Mouse (Mus musculus): ENCODE measurements around the gene Adi1. TPM values are rescaled to one million over a fixed set of nuclear protein-coding genes. Genes with fewer than 3 reads are reported as not detected.
A peak's percentile ranks its signal among the peaks of the same experiment; 100 is the strongest.

The Adi1 gene
- polyA plus RNA-seq, 1 experiment from 2014 or later, result 83.1 TPM

DNA sequence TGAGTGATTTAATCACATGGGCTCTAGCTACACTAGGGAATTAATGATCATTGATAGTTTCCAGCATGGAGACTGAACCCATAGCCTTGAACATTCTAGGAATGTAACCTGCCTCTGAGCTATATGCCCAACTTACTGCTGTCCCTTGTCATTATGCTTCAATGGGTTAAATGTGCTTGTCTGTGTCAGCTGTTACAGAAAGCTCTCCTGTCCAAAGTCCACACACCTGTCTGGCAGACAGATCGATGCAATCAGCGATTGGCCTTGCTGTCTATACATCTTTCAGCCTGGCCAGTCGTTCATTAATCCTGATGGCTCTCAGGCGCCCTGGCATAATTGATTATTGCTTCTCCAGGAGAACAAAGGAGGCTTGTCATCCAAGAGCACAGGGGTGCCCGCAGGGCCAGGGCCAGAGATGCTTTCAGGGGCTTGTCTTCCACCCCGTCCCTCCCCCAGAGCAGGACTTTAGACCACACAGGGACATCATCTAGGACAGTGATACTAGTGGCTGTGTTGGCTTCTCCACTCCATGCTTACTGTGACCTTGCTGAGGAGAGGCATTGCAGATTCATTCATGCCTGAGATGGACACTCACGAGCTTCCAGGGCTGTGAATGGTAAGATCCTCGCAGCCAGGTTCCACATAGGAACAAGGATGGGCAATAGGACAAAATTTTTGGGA is 11.3 kb downstream of the Adi1 start:
- H3K27me3 ChIP-seq (ENCODE audit: control insufficient read depth, insufficient read depth, low read depth, low read length), result no peaks in the 10 kb centered on the region
- H3K4me1 ChIP-seq (replicated peaks; ENCODE audit: control insufficient read depth, insufficient read depth, low read length), result no peaks in the 10 kb centered on the region
- 69% methylated on average over 8 of the region's 8 CpGs for WGBS
- ATAC-seq (ENCODE audit: low read depth), result no peak
- no peaks in the 10 kb centered on the region for H3K9me3 ChIP-seq (ENCODE audit: control insufficient read depth, low read length)
- H3K36me3 ChIP-seq (ENCODE audit: control insufficient read depth, insufficient read depth, low read length), result peaks cover 10% of the 10 kb centered on the region; the same call in 1 of the 2 replicates
- H3K4me2 ChIP-seq (ENCODE audit: low read depth, low read length), result no peak overlapping the region
- no peak overlapping the region for H3K4me3 ChIP-seq (ENCODE audit: low read length)
- no peak overlapping the region for H3K9ac ChIP-seq (ENCODE audit: low read length)
- H3K27ac ChIP-seq (ENCODE audit: low read length), result no peak overlapping the region

DNA sequence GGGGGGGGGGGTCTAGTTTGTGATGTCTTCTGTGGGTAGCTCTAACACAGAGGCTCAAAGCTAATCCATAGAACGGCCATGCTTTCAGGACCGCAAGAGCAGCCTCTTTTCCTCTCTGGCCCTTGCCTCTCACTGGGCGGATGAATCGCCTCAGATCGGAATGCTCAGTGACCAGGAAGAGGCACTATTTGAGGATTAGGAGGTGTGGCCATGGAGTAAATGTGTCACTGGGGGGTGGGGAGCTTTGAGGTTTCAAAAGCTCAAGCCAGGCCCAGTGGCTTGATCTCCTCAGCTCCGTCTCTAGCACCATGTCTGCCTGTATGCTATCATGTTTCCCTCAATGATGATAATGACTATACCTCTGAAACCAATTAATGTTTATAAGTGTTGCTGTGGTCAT is 14.0 kb downstream of the Adi1 start:
- WGBS, result 90% methylated on average over 6 of the region's 6 CpGs
- Histone ChIP-seq H3K36me3 (ENCODE audit: control insufficient read depth, insufficient read depth, low read length) (peaks cover 12% of the 10 kb centered on the region; the same call in 1 of the 2 replicates), H3K27me3 (ENCODE audit: control insufficient read depth, insufficient read depth, low read depth, low read length) (no peaks in the 10 kb centered on the region), H3K9ac (ENCODE audit: low read length) (no peak overlapping the region), H3K4me1 (replicated peaks; ENCODE audit: control insufficient read depth, insufficient read depth, low read length) (no peaks in the 10 kb centered on the region; the same call in 1 of the 2 replicates), H3K4me2 (ENCODE audit: low read depth, low read length) (no peak overlapping the region), H3K9me3 (ENCODE audit: control insufficient read depth, low read length) (no peaks in the 10 kb centered on the region), H3K4me3 (ENCODE audit: low read length) (no peak overlapping the region), H3K27ac (ENCODE audit: low read length) (no peak overlapping the region)
- ATAC-seq (ENCODE audit: low read depth), result no peak

DNA sequence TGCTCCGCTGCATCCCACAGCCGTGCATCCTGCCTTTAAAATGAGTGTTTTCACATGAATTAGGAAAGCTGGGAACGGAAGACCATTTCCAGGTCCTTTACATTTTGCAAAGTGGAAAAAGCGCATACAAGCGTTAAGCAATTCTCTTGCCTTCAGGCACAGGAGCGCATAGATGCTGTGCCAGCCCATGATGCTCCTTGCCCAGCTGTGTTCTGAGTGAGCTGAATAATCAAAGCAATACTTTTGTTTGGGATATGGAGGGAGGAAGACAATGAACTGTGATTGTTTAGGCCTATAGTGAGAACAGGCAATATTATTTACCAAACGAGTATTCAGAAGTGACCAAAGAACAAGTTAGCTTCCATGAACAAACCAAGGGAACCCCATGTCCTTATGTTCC is 15.7 kb downstream of the Adi1 start:
- Histone ChIP-seq H3K36me3 (ENCODE audit: control insufficient read depth, insufficient read depth, low read length) (peaks cover 12% of the 10 kb centered on the region; the same call in 1 of the 2 replicates), H3K27ac (ENCODE audit: low read length) (no peak overlapping the region), H3K27me3 (ENCODE audit: control insufficient read depth, insufficient read depth, low read depth, low read length) (no peaks in the 10 kb centered on the region), H3K4me2 (ENCODE audit: low read depth, low read length) (no peak overlapping the region), H3K4me3 (ENCODE audit: low read length) (no peak overlapping the region), H3K9me3 (ENCODE audit: control insufficient read depth, low read length) (no peaks in the 10 kb centered on the region), H3K4me1 (replicated peaks; ENCODE audit: control insufficient read depth, insufficient read depth, low read length) (no peaks in the 10 kb centered on the region; the same call in 1 of the 2 replicates), H3K9ac (ENCODE audit: low read length) (no peak overlapping the region)
- WGBS, result 89% methylated on average over 7 of the region's 7 CpGs
- ATAC-seq (ENCODE audit: low read depth), result no peak

DNA sequence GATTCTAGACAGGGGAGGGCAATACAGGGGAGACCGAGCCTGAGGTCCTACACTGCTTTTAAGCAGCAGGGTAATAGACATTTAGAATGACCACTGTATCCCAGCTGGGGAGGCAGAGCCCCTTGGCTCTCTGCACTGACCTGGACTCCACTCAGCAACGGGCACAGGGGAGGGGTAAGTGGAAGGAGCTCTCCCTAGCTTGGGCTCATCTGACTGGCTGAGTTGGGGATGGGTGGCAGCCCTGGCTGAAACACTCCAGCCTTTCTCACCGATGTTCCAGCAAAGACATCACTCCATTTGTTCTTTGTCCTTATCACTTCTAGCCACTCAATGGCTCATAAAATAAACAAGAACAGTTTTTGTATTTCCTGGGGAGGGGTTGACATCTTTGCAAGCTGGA is 18.7 kb downstream of the Adi1 start:
- peak; percentile 59 for ATAC-seq (ENCODE audit: low read depth)

DNA sequence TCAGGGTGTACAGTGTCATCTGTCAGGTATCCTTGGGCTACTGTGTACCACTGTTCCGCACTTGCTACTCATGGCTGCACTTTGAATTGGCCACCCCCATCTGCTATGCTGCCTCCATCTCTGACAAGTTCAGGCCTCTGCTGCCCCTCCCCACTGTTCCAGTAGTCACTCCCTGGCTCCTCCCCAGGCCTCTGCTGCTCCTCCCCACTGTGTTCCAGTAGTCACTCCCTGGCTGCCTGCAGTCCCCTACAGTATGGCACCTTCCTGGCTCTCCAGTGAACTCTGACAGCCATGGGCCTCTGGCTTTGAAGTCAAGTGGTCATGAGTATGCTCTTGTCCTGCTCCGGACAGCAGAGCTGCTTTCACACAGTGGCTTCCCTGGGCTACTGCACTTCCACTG is 19.2 kb downstream of the Adi1 start:
- H3K9ac ChIP-seq (ENCODE audit: low read length), result no peak overlapping the region
- H3K36me3 ChIP-seq (ENCODE audit: control insufficient read depth, insufficient read depth, low read length), result peaks cover 11% of the 10 kb centered on the region; the same call in 1 of the 2 replicates
- ATAC-seq (ENCODE audit: low read depth), result peak; percentile 84
- no peaks in the 10 kb centered on the region for H3K27me3 ChIP-seq (ENCODE audit: control insufficient read depth, insufficient read depth, low read depth, low read length)
- H3K9me3 ChIP-seq (ENCODE audit: control insufficient read depth, low read length), result no peaks in the 10 kb centered on the region
- H3K4me2 ChIP-seq (ENCODE audit: low read depth, low read length), result no peak overlapping the region
- no peak overlapping the region for H3K27ac ChIP-seq (ENCODE audit: low read length)
- H3K4me3 ChIP-seq (ENCODE audit: low read length), result no peak overlapping the region
- H3K4me1 ChIP-seq (replicated peaks; ENCODE audit: control insufficient read depth, insufficient read depth, low read length), result no peaks in the 10 kb centered on the region; the same call in 1 of the 2 replicates
- 34% methylated on average over 2 of the region's 2 CpGs for WGBS

More for the DNA sequence above, 18.7 kb downstream of the Adi1 start:
- Histone ChIP-seq H3K9ac (ENCODE audit: low read length) (no peak overlapping the region), H3K27me3 (ENCODE audit: control insufficient read depth, insufficient read depth, low read depth, low read length) (no peaks in the 10 kb centered on the region), H3K36me3 (ENCODE audit: control insufficient read depth, insufficient read depth, low read length) (peaks cover 12% of the 10 kb centered on the region; the same call in 1 of the 2 replicates), H3K27ac (ENCODE audit: low read length) (no peak overlapping the region), H3K4me3 (ENCODE audit: low read length) (no peak overlapping the region), H3K9me3 (ENCODE audit: control insufficient read depth, low read length) (no peaks in the 10 kb centered on the region), H3K4me1 (replicated peaks; ENCODE audit: control insufficient read depth, insufficient read depth, low read length) (no peaks in the 10 kb centered on the region; the same call in 1 of the 2 replicates), H3K4me2 (ENCODE audit: low read depth, low read length) (no peak overlapping the region)
- 32% methylated on average over 3 of the region's 3 CpGs for WGBS

DNA sequence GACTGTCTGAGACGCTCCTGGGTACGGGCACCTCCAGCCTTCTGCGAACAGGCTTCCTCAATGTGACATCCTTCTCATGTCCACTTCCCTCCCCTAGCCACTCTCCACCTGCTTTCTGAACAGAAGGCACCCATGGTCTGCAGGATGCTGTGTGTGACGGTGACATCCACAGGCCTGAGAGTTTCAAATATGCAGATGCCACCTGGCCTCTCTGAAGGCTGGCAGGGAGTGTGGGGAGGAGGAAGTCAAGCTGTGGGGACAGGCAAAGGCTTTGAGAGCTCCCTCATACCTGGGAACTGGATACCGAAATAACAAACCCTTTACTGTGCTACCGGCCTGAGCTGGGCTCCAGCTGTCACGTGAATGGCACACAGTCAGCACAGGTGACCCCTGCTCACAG is 19.7 kb downstream of the Adi1 start:
- 0 out of 2 replicates have a peak, but pooled peaks have one; percentile 1 for ATAC-seq (ENCODE audit: low read depth)
- WGBS, result 73% methylated on average over 7 of the region's 7 CpGs
- H3K4me3 ChIP-seq (ENCODE audit: low read length), result no peak overlapping the region
- H3K9ac ChIP-seq (ENCODE audit: low read length), result no peak overlapping the region
- H3K9me3 ChIP-seq (ENCODE audit: control insufficient read depth, low read length), result no peaks in the 10 kb centered on the region
- peaks cover 6% of the 10 kb centered on the region; the same call in 1 of the 2 replicates for H3K36me3 ChIP-seq (ENCODE audit: control insufficient read depth, insufficient read depth, low read length)
- H3K4me1 ChIP-seq (replicated peaks; ENCODE audit: control insufficient read depth, insufficient read depth, low read length), result no peaks in the 10 kb centered on the region; the same call in 1 of the 2 replicates
- no peak overlapping the region for H3K27ac ChIP-seq (ENCODE audit: low read length)
- H3K4me2 ChIP-seq (ENCODE audit: low read depth, low read length), result no peak overlapping the region
- no peaks in the 10 kb centered on the region for H3K27me3 ChIP-seq (ENCODE audit: control insufficient read depth, insufficient read depth, low read depth, low read length)

DNA sequence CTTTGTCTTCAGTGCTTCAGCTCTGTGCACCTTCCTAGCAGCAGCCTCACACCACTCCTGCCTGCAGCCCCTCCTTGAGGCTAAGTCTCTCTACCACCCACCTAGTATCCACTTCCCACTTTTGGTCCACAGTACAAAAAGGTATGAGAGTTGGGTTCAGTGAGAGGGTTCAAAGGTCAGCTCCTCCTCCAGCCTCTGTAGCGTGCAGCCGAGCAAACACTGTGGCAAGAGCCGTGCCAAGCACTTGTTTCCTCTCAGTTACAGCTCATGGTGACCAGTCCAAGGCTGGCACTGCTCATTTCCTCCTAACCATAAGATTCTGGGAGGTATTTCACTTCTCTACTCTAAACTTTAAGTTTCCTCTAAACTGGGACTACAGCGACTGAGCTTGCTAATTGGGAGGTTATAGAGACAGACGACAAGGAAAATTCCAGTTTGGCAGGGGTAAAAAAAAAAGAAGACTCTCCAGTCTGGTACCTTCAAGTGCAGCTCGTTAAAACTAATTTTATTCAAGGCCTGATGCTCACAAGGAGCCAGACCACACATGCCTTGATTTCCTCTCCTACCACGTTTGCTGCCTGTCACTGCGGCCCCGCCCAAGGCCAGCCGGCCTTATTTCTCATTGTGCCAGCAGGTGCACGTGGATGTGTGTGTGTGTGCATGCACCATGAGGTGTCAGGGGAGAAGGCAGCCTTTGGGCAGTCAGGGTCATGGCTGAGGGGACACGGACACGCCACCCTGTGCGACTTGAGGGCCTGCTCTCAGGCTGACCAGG is 23.0 kb downstream of the Adi1 start:
- H3K9me3 ChIP-seq (ENCODE audit: control insufficient read depth, low read length), result no peaks in the 10 kb centered on the region
- H3K9ac ChIP-seq (ENCODE audit: low read length), result no peak overlapping the region
- 58% methylated on average over 14 of the region's 14 CpGs for WGBS
- no peak overlapping the region for H3K4me2 ChIP-seq (ENCODE audit: low read depth, low read length)
- peaks cover 3% of the 10 kb centered on the region; the same call in 1 of the 2 replicates for H3K36me3 ChIP-seq (ENCODE audit: control insufficient read depth, insufficient read depth, low read length)
- H3K4me3 ChIP-seq (ENCODE audit: low read length), result no peak overlapping the region
- H3K4me1 ChIP-seq (replicated peaks; ENCODE audit: control insufficient read depth, insufficient read depth, low read length), result no peaks in the 10 kb centered on the region; the same call in 1 of the 2 replicates
- no peak overlapping the region for H3K27ac ChIP-seq (ENCODE audit: low read length)
- no peaks in the 10 kb centered on the region for H3K27me3 ChIP-seq (ENCODE audit: control insufficient read depth, insufficient read depth, low read depth, low read length)
- no peak for ATAC-seq (ENCODE audit: low read depth)

DNA sequence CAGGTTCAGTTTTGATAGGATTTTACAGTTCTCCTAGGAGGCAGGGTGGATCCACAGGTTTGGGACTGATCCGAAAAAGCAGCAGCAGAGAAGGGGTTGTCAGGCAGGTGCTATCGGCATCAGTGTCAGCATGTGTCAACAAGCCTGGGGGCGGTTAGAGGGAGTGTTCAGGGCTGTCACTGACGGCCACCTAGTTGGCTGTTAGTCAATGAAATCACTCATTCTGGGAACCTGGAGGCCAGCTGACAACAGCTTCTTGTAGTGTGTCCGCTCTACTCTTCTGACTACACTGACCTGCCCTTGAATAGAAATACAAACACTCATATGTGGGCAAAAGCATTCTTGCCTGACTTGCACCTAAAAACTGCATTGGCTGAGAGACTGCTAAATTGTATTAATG is 24.1 kb downstream of the Adi1 start:
- 51% methylated on average over 5 of the region's 5 CpGs for WGBS
- no peaks in the 10 kb centered on the region for H3K27me3 ChIP-seq (ENCODE audit: control insufficient read depth, insufficient read depth, low read depth, low read length)
- H3K9me3 ChIP-seq (ENCODE audit: control insufficient read depth, low read length), result no peaks in the 10 kb centered on the region
- no peaks in the 10 kb centered on the region; the same call in 1 of the 2 replicates for H3K4me1 ChIP-seq (replicated peaks; ENCODE audit: control insufficient read depth, insufficient read depth, low read length)
- no peak overlapping the region for H3K4me3 ChIP-seq (ENCODE audit: low read length)
- H3K27ac ChIP-seq (ENCODE audit: low read length), result no peak overlapping the region
- H3K4me2 ChIP-seq (ENCODE audit: low read depth, low read length), result no peak overlapping the region
- no peak overlapping the region for H3K9ac ChIP-seq (ENCODE audit: low read length)
- no peaks in the 10 kb centered on the region; the same call in 1 of the 2 replicates for H3K36me3 ChIP-seq (ENCODE audit: control insufficient read depth, insufficient read depth, low read length)
- no peak for ATAC-seq (ENCODE audit: low read depth)

DNA sequence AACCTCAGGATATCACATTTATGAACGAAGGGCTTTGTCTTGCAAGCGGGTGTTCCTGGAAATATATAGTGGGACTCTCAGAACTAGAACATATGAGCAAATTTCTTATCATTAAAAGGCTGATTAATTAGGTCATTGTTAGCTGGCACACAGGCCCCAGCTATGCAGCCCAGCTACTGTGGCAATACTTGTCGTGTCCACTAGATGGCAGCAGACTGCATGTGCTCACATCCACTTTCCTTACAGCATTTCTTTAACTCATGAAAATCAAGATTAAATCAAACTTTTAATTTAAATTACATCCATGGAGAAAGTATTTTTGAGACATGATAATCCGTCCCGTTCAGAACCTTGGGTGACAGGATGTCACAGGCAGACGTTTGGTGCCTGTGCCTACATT is 24.6 kb downstream of the Adi1 start:
- Histone ChIP-seq H3K4me2 (ENCODE audit: low read depth, low read length) (no peak overlapping the region), H3K27me3 (ENCODE audit: control insufficient read depth, insufficient read depth, low read depth, low read length) (no peaks in the 10 kb centered on the region), H3K9me3 (ENCODE audit: control insufficient read depth, low read length) (no peaks in the 10 kb centered on the region), H3K9ac (ENCODE audit: low read length) (no peak overlapping the region), H3K36me3 (ENCODE audit: control insufficient read depth, insufficient read depth, low read length) (no peaks in the 10 kb centered on the region; the same call in 1 of the 2 replicates), H3K27ac (ENCODE audit: low read length) (0 out of 2 replicates have a peak overlapping the region, but pooled peaks have one; percentile 26), H3K4me3 (ENCODE audit: low read length) (no peak overlapping the region), H3K4me1 (replicated peaks; ENCODE audit: control insufficient read depth, insufficient read depth, low read length) (no peaks in the 10 kb centered on the region; the same call in 1 of the 2 replicates)
- 11% methylated on average over 6 of the region's 6 CpGs for WGBS
- ATAC-seq (ENCODE audit: low read depth), result no peak
